Mouse (Mus musculus): ENCODE measurements around the gene Olfr1367.

Gene Olfr1367

DNA sequence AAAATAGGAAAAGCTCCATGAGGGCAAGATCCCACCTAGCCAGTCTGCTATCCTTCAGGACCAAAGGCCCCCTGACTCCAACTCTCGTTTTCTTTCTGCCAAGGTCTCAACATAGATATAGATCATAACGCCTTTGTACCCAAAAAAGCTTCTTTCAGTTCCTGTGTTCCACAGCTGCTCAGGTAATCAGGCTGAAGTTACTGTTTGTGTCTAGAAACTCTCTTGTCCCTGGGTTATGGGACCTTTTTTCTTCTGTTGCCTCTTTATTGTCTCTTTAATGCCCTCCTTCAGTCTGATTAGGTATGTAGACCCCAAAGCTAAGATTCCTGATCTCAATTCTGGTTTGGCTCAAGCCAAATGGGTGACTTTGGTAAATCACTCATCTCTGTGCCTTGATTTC lies 50.8 kb downstream of the Olfr1367 start:
- DNase-seq, result no peak

All from layer of hippocampus, adult 9-11 months (tissue).